Mouse (Mus musculus): Measurements from ENCODE around the gene Anks6. TPM values are rescaled to one million over a fixed set of nuclear protein-coding genes. Genes with fewer than 3 reads are reported as not detected.

Gene Anks6
- polyA plus RNA-seq, 1 experiment from 2014 or later = 4.8 TPM

DNA sequence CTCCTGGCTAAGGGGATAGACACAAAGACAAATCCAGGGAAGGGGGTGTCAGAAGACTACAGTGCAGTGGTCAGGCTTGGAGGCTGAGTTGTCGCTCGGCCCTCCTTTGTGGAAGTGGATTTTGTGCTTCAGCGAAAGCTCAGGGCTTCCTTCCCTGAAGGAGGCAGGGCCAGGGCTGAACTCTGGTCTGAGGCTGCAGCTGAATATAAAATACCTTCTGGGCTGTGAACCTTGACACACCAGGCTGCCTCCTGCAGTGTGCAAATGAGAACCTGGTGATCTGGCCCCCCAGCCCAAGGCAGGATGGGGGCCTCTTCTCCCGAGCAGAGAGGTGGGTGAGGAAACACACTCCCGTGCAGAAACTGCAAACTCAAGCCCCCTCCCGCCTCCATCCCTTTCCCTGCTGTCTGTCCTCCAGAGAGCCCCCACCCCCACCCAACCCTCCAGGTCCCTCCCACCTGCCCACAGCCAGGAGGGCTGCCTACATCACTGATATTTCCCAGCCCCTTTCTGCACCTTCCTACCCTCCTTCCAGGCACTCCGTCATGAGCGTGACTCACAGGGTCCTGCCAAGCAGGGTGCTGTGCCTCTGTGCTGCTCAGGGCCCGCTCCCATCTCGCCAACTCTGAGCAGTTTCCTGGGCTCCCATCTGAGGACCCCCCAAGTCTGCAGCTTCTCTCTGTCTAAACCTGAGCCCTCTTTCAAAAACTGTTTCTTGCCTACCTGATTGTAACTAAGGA lies 6.4 kb downstream of the Anks6 start:
- H3K27ac ChIP-seq (ENCODE audit: low read length) = no peak overlapping the region
- H3K9ac ChIP-seq (replicated peaks; ENCODE audit: low read depth, low read length) = no peak overlapping the region
- WGBS = 23% methylated on average over 10 of the region's 10 CpGs
- H3K27me3 ChIP-seq (ENCODE audit: control insufficient read depth, insufficient read depth, low read length) = no peaks in the 10 kb centered on the region
- no peak overlapping the region for H3K4me3 ChIP-seq (ENCODE audit: low read depth, low read length)
- 0 out of 2 replicates have a peak overlapping the region, but pooled peaks have one; percentile 1 for H3K4me2 ChIP-seq (replicated peaks; ENCODE audit: low read depth, low read length)
- H3K4me1 ChIP-seq (ENCODE audit: control insufficient read depth, insufficient read depth, low read length) = peaks cover 15% of the 10 kb centered on the region; the same call in 1 of the 2 replicates
- ATAC-seq (ENCODE audit: insufficient number of reproducible peaks, insufficient read depth, low FRiP score, low read depth) = peak; percentile 48; the same call in 1 of the 2 replicates
- H3K36me3 ChIP-seq (ENCODE audit: control insufficient read depth, insufficient read depth, low read length) = no peaks in the 10 kb centered on the region
- no peaks in the 10 kb centered on the region for H3K9me3 ChIP-seq (ENCODE audit: control insufficient read depth, low read depth, low read length)

DNA sequence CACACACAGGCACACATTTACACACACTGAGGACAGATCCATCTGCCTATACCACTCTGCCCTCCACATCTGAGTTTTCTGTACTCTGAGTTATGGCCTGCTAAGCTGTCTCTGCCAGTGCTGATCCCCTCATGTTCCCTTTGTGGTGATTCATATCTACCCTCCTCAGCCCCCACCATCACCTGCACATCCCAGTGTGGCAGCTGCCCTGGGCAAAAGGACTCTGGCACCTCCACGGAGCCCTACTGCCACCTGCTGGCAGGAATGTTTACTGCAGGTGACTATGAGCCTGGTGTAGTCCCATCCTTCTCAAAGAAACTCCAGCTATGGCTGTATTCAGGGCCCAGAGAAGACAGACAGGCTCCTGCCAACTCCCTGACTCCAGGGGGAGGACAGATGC lies 7.1 kb downstream of the Anks6 start:
- no peaks in the 10 kb centered on the region for H3K9me3 ChIP-seq (ENCODE audit: control insufficient read depth, low read depth, low read length)
- no peak overlapping the region for H3K4me2 ChIP-seq (replicated peaks; ENCODE audit: low read depth, low read length)
- H3K27me3 ChIP-seq (ENCODE audit: control insufficient read depth, insufficient read depth, low read length) = no peaks in the 10 kb centered on the region
- ATAC-seq (ENCODE audit: insufficient number of reproducible peaks, insufficient read depth, low FRiP score, low read depth) = peak; percentile 50; the same call in 1 of the 2 replicates
- peaks cover 15% of the 10 kb centered on the region; the same call in 1 of the 2 replicates for H3K4me1 ChIP-seq (ENCODE audit: control insufficient read depth, insufficient read depth, low read length)
- H3K36me3 ChIP-seq (ENCODE audit: control insufficient read depth, insufficient read depth, low read length) = no peaks in the 10 kb centered on the region
- H3K9ac ChIP-seq (replicated peaks; ENCODE audit: low read depth, low read length) = no peak overlapping the region
- WGBS = 0% methylated on average over 1 of the region's 1 CpGs
- H3K27ac ChIP-seq (ENCODE audit: low read length) = no peak overlapping the region
- no peak overlapping the region for H3K4me3 ChIP-seq (ENCODE audit: low read depth, low read length)

DNA sequence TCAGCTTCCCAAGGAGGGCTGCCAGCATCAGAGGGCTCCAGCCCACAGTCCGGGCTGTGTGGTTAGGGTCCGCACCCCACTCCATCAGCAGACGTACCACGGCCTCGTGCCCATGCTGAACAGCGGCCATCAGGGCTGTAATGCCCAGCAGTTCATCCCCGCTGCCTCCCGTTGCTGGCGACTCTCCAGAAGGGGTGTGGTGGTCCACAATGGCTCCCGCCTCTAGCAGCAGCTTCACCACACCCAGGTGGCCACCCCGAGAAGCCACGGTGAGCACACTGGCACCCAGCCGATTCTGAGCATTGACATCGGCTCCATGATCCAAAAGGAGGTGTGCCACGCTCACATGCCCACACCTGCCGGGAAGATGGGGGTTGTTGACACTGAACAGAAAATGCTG lies 8.0 kb downstream of the Anks6 start:
- Histone ChIP-seq H3K4me2 (replicated peaks; ENCODE audit: low read depth, low read length) (no peak overlapping the region), H3K9me3 (ENCODE audit: control insufficient read depth, low read depth, low read length) (no peaks in the 10 kb centered on the region)
- WGBS = 91% methylated on average over 16 of the region's 16 CpGs

DNA sequence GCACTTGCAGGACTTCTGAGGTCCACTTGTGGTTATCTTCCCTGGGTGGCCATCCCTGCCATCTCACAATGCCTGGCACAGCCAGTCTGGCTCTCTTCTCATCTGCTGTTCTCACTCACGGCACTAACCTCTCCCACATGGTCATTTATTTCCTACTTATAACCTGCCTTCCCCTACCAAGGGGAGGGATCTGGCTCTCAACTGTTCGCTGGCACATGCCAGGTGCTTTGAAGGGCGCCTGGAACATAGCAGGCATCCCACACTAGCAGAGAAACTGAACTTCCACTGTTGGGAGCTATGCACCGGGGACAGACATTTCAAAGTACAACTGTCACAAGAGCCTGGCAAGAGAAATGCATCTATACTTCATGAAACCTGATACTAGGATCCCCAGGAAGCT lies 9.5 kb downstream of the Anks6 start:
- H3K9ac ChIP-seq (replicated peaks; ENCODE audit: low read depth, low read length) = no peak overlapping the region
- H3K27ac ChIP-seq (ENCODE audit: low read length) = no peak overlapping the region
- H3K4me1 ChIP-seq (ENCODE audit: control insufficient read depth, insufficient read depth, low read length) = peaks cover 15% of the 10 kb centered on the region; the same call in 1 of the 2 replicates
- no peak overlapping the region for H3K4me2 ChIP-seq (replicated peaks; ENCODE audit: low read depth, low read length)
- 66% methylated on average over 4 of the region's 4 CpGs for WGBS
- H3K9me3 ChIP-seq (ENCODE audit: control insufficient read depth, low read depth, low read length) = no peaks in the 10 kb centered on the region
- no peaks in the 10 kb centered on the region; the same call in 1 of the 2 replicates for H3K36me3 ChIP-seq (ENCODE audit: control insufficient read depth, insufficient read depth, low read length)
- no peak for ATAC-seq (ENCODE audit: insufficient number of reproducible peaks, insufficient read depth, low FRiP score, low read depth)
- no peak overlapping the region for H3K4me3 ChIP-seq (ENCODE audit: low read depth, low read length)
- no peaks in the 10 kb centered on the region for H3K27me3 ChIP-seq (ENCODE audit: control insufficient read depth, insufficient read depth, low read length)

More for the DNA sequence above, 8.0 kb downstream of the Anks6 start:
- H3K4me3 ChIP-seq (ENCODE audit: low read depth, low read length) = no peak overlapping the region
- no peaks in the 10 kb centered on the region for H3K36me3 ChIP-seq (ENCODE audit: control insufficient read depth, insufficient read depth, low read length)
- no peak overlapping the region for H3K9ac ChIP-seq (replicated peaks; ENCODE audit: low read depth, low read length)
- no peak overlapping the region for H3K27ac ChIP-seq (ENCODE audit: low read length)
- no peak for ATAC-seq (ENCODE audit: insufficient number of reproducible peaks, insufficient read depth, low FRiP score, low read depth)
- H3K4me1 ChIP-seq (ENCODE audit: control insufficient read depth, insufficient read depth, low read length) = peaks cover 15% of the 10 kb centered on the region; the same call in 1 of the 2 replicates
- no peaks in the 10 kb centered on the region for H3K27me3 ChIP-seq (ENCODE audit: control insufficient read depth, insufficient read depth, low read length)

DNA sequence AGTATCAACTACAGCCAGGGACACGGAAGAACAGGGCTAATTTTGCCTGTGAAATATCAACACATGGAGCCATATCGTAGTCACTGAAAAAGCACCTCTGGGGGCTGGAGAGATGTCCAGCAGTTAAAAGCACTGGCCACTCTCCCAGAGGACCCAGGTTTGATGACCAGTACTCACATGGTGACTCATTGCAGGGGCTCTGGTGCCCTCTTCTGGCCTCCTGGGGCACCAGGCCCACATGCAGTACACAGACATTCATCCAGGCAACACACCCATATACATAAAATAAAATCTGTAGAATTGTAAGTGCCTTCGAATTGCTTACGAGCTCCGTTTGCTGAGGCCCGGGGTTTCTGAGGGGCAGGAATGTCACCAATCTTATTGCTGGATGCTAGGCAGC lies 10.3 kb downstream of the Anks6 start:
- no peak for ATAC-seq (ENCODE audit: insufficient number of reproducible peaks, insufficient read depth, low FRiP score, low read depth)
- 88% methylated on average over 6 of the region's 6 CpGs for WGBS
- no peaks in the 10 kb centered on the region; the same call in 1 of the 2 replicates for H3K36me3 ChIP-seq (ENCODE audit: control insufficient read depth, insufficient read depth, low read length)

DNA sequence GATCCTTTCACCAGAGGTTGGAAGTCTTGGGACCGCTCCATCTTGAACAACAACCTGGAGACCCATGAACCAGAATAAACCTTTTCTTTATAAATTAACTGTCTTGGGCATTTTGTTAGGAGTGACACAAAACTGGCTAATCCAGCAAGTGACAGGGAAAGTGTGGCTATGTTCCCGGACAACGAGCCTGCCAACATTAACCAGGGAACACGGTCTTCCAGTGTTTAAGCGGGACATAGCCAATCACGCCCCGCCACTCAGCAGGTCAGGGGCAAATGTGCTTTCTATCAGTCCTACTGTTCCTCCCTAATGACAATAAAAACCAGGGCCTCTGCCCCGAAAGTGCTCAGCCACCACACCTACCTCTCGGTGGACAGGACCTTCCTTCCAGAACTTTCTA lies 13.4 kb downstream of the Anks6 start:
- Histone ChIP-seq H3K27ac (ENCODE audit: low read length) (no peak overlapping the region), H3K36me3 (ENCODE audit: control insufficient read depth, insufficient read depth, low read length) (peaks cover 10% of the 10 kb centered on the region; the same call in 1 of the 2 replicates), H3K27me3 (ENCODE audit: control insufficient read depth, insufficient read depth, low read length) (no peaks in the 10 kb centered on the region), H3K9ac (replicated peaks; ENCODE audit: low read depth, low read length) (no peak overlapping the region), H3K4me1 (ENCODE audit: control insufficient read depth, insufficient read depth, low read length) (no peaks in the 10 kb centered on the region), H3K4me2 (replicated peaks; ENCODE audit: low read depth, low read length) (no peak overlapping the region), H3K9me3 (ENCODE audit: control insufficient read depth, low read depth, low read length) (no peaks in the 10 kb centered on the region), H3K4me3 (ENCODE audit: low read depth, low read length) (no peak overlapping the region)
- ATAC-seq (ENCODE audit: insufficient number of reproducible peaks, insufficient read depth, low FRiP score, low read depth) = no peak
- WGBS = 86% methylated on average over 9 of the region's 9 CpGs

More for the DNA sequence above, 10.3 kb downstream of the Anks6 start:
- Histone ChIP-seq H3K27ac (ENCODE audit: low read length) (no peak overlapping the region), H3K4me1 (ENCODE audit: control insufficient read depth, insufficient read depth, low read length) (peaks cover 14% of the 10 kb centered on the region; the same call in 1 of the 2 replicates), H3K27me3 (ENCODE audit: control insufficient read depth, insufficient read depth, low read length) (no peaks in the 10 kb centered on the region), H3K9me3 (ENCODE audit: control insufficient read depth, low read depth, low read length) (no peaks in the 10 kb centered on the region), H3K4me3 (ENCODE audit: low read depth, low read length) (no peak overlapping the region), H3K9ac (replicated peaks; ENCODE audit: low read depth, low read length) (no peak overlapping the region), H3K4me2 (replicated peaks; ENCODE audit: low read depth, low read length) (no peak overlapping the region)

DNA sequence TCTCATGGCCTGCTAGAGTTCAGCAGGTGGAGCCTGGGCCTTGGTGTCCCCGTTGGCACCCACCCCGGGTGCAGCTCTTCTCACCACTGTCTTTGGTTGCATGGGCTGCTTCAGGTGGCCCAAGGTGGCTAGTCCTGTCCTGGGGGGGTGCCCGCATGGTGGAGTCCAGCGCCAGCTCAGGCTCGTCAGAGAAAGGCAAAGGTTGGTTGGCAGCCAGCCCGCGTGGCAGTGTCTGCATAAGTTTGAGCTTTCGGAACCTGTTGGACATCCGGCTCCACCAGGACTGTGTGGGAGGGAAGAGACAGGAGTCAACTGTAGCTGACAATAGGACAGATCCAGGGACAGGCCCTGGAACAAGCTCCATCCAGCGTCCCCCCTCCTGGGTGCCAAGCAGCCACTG lies 17.6 kb downstream of the Anks6 start:
- Histone ChIP-seq H3K9me3 (ENCODE audit: control insufficient read depth, low read depth, low read length) (no peaks in the 10 kb centered on the region), H3K36me3 (ENCODE audit: control insufficient read depth, insufficient read depth, low read length) (peaks cover 10% of the 10 kb centered on the region; the same call in 1 of the 2 replicates), H3K4me3 (ENCODE audit: low read depth, low read length) (no peak overlapping the region), H3K9ac (replicated peaks; ENCODE audit: low read depth, low read length) (no peak overlapping the region), H3K4me2 (replicated peaks; ENCODE audit: low read depth, low read length) (no peak overlapping the region), H3K27me3 (ENCODE audit: control insufficient read depth, insufficient read depth, low read length) (no peaks in the 10 kb centered on the region), H3K27ac (ENCODE audit: low read length) (no peak overlapping the region), H3K4me1 (ENCODE audit: control insufficient read depth, insufficient read depth, low read length) (no peaks in the 10 kb centered on the region)
- WGBS = 91% methylated on average over 10 of the region's 10 CpGs
- ATAC-seq (ENCODE audit: insufficient number of reproducible peaks, insufficient read depth, low FRiP score, low read depth) = no peak

DNA sequence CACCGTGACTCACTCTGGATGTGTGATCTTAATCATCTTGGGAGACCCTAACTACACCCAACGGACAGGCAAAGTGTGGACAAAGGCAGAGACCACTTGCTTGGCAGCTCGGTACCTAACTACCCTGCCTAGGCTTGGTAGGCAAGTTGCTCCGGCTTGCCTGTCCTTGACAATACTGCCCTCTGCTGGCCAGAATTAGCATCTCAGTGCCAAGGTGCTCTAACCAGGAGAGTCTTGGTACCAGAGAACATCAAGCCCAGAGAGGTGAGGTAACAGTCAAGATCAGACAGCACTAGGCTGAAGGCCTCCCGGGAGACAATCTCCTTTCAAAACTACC lies 19.9 kb downstream of the Anks6 start:
- no peak overlapping the region for H3K9ac ChIP-seq (replicated peaks; ENCODE audit: low read depth, low read length)
- H3K4me2 ChIP-seq (replicated peaks; ENCODE audit: low read depth, low read length) = no peak overlapping the region
- no peaks in the 10 kb centered on the region for H3K9me3 ChIP-seq (ENCODE audit: control insufficient read depth, low read depth, low read length)
- H3K4me1 ChIP-seq (ENCODE audit: control insufficient read depth, insufficient read depth, low read length) = no peaks in the 10 kb centered on the region
- H3K27me3 ChIP-seq (ENCODE audit: control insufficient read depth, insufficient read depth, low read length) = no peaks in the 10 kb centered on the region
- no peak overlapping the region for H3K4me3 ChIP-seq (ENCODE audit: low read depth, low read length)
- ATAC-seq (ENCODE audit: insufficient number of reproducible peaks, insufficient read depth, low FRiP score, low read depth) = no peak
- 16% methylated on average over 5 of the region's 5 CpGs for WGBS
- H3K27ac ChIP-seq (ENCODE audit: low read length) = no peak overlapping the region
- H3K36me3 ChIP-seq (ENCODE audit: control insufficient read depth, insufficient read depth, low read length) = peaks cover 10% of the 10 kb centered on the region; the same call in 1 of the 2 replicates
